Mouse (Mus musculus) cerebellum, adult 9-11 months (tissue): ENCODE data around the gene Prpf8.
A peak's percentile ranks its signal among the peaks of the same experiment; 100 is the strongest.
"Not testable (repeated sequence)": the region's sequence is repeated elsewhere in the genome, so short reads cannot be mapped to it uniquely, and the experiment has no call there.

Source experiments
- DNase-seq: peaks from one replicate; pipeline ENCODE4 v3.0.0; 2022

Gene Prpf8

DNA sequence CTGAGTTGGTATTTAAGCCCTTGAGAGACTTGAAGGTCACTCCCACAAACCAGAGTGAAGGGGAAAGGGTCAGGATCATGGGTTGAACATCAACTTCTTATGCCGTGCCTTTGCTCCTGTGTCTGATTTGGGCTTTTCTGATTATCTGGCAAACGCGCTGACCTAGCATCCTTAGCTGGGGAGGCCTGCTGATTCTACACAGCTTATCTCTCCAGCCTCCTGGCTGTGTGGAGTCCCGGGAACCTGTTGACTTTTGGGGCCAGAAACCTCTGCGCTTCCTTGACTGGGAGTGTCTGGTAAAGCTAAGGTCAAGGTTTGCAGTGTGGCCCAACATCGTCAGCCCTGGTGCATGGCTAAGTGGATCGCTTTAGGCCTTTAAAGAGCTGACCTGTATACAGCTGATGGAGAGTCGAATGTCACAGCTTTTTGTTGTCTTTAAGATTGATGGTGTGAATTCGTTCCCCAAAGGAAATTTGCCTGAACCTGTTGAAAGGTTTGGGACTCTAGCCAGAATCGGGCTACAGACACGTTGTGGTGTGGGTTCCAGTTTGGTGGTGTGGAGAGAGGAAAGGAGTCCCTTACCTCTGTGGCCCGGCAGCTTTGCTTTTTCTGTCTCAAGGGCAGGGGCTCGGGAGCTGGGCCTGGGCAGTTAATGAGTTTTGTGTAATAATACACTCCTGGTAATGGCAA, 48.6 kb downstream of the Prpf8 start:
- peak; percentile 66 for DNase-seq

DNA sequence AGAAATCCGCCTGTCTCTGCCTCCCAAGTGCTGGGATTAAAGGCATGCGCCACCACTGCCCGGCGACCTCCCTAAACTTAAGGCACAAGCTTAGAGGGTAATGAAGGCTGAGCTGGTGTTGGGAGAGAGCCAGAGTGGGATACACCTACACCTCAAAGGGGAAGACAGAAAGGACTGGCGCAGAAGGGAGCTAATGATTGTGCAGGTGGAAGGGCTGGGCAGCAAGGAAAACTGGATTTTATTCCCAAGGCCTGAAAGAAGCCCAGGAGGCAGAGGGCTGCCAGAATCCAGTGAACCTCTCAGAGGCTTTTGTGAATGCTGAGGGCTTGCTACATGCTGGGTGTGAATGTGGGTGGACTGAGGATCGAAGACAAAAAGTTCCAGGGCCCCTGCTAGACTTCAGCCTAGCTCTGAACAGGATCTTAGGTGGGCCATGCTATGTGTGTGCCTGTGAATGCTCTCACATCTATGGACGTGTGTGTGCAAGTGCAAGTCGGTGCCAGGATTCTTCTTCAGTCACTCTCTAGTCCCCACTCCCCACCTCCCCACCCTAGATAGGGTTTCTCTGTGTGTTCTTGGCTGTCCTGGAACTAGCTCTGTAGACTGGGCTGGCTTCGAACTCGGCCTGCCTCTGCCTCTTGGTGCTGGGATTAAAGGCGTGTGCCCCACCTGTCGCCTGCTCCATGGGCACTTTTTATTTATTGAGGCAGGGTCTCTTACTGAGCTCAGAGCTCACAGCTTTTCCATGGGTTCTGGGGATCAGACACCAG, 49.8 kb downstream of the Prpf8 start:
- peak; percentile 62 for DNase-seq

DNA sequence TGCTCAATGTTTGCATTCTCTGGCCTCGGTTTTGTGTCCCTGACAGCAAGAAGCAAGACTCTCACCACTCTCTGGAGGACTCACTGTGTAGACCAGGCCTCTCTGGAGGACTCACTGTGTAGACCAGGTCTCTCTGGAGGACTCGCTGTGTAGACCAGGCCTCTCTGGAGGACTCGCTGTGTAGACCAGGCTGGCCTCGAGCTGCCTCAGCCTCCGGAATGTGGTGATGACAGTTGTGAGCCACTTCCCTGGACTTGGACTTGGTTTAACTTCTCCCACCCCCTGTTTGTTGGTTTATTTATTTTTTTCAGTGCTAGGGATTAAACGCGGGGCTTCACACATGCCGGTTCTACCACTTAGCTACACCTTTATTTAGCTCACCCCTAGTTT, 50.4 kb downstream of the Prpf8 start:
- DNase-seq: no peak

DNA sequence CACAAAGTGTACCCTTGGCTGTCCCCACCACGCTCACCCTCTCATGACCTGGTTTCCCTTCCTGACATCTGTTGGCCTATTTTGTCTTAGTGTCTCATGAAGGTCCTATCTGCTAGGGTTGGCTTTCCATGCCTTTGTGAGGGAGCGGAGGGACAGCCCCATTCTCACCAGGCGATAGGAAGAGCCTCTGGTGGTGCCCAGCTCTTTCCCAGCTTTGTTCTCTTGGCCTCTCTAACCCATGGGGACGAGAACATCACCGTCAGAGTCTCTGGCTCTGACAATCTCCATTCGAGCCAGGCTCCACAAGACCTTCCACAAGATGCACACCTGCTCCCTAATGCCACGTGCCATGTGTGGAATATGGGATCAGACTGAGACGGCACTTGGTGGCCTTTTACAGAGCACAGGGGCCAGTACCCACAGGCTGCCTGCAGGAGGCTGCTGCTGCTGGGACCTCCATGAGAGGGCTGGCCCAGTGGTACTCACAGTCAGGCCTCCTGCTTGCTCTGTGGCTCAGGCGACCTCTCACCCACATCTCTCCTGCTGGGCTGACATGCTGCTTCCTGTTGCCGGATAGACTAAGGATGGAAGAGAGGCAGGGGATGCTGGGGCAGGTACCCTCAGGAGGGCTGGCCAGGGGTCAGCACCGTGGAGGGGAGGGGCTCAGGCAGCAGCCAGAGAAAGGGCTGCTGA, 51.0 kb downstream of the Prpf8 start:
- DNase-seq: peak; percentile 83

DNA sequence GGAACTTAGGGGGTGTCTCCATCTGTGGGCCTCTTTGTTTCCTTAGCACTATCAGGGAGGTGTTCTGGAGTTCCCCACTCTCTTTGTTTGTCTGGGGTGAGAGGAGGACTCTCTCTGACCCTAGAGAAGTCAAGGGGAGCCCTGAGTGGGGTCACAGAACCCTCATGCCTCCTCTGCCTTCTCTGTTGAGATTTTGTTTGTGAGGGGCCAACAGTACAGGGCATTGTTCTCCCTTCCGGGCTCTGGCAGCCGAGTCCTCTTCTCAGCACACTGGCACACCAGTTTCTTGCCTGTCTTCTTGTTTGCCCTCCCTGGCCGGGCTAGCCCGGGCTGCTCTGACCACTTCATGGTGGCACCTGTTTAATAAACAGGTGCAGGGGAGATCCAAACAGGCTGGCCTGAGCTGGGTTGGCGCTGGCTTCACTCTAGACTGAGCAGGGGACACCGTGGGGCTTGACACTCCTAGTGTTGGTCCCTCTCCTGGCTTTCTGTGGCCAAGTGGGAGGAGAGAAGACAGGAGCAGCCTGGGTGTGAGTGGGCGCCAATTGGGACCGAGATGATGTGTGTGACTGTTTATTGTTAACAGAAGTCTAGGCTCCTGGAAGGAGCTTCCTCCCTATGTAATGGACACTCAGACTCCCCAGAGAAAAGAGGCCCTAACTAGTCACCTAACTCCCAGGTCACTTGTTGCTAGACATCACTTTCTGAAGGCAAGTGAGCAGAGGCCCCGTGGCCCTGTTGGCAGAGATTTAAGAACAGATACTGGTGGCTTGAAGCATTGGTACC, 51.8 kb downstream of the Prpf8 start:
- peak; percentile 71 for DNase-seq

DNA sequence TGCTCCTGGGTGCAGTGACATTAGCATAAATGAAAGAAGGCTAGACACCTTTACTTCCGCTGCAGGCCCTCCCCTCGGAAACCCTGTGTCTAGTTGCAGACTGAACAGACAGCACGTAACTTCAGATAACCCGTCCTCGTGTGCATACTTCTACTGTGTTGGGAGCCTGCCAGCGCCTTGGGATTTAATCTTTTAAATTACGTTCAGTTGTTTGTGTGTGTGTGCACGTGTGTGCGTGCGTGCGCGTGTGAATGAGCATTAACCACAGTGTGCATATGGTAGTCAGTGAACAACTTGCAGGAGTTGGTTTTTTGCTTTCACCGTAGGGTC, 52.3 kb downstream of the Prpf8 start:
- DNase-seq: peak; percentile 67

DNA sequence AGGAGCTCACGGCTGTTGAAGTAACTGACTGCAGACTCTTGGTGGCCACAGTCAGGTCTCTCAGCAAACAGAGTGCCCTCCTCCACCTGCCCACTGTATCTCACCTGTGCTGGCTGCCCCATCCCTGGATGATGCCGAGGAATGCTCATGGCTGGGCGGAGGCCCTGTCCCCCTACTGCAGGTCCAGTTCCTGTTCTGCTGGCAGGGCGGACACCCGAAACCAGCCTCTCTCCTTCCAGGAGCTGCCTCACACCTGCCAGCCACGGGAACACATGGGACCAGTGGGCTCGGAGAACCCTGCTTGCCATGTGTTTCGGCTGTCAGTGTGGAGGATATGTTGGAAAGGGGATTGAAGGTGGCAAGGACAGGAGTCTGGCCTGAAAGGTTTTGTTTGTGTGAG, 53.6 kb downstream of the Prpf8 start:
- peak; percentile 60 for DNase-seq

DNA sequence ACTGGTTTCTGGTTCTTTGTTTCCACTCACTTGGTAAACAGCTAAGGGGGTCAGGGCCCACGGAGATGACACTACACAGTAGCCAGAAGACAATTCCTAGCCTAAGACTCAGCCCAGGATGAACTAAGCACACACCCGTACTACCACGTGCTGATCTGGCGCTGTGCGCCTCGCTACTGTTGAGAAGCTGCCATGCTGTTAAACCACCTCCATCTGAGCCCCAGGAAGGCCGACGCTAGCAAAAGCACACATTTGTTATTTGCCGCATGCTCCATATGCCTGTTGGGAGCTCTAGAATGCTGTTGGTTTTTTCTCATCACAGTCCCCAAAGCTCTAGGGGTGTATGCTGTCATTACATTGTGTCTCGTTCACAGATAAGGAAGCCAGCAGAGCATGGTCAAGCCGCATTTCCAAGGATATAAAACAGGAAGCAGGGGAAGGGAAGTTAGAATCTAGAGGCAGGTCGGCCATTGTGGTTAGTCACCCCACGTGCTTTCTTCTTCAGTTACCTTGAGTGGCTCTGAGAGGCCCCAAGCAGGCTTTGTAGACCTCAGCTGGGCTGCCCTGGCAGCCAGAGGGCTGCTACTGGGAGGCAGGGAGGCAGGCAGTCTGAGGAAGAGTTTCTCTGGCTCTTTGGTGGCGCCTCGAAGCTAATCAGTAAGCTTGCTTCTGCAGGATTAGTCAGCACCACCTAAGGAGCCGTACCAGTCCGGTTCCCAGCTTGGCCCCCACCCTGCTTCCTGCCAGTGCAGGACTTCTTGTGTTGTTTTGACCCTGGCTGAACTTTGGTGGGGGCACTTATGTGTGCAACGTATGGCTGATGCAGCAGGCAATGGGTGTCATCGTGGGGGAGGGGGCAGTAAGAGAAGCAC, 54.3 kb downstream of the Prpf8 start:
- peak; percentile 63 for DNase-seq

DNA sequence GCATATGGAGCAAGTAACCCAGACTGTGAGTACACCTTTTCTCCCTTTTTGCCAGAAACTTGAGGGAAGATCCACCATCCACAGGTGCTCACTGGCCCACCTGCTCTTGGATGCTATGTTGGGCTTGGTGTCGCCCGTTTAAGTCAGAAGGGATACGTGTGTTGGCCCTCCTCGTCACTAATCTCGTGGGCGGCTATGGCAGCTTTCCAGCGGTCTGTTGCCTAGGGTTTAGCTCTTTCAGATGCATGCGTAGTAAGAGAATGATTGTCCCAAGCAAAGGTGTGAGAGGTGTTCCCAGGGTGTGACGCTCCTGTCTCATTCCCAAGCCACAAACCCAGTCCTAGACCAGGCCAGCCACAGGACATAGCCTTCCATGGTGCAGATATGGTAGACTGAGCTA, 58.1 kb downstream of the Prpf8 start:
- peak; percentile 69 for DNase-seq

DNA sequence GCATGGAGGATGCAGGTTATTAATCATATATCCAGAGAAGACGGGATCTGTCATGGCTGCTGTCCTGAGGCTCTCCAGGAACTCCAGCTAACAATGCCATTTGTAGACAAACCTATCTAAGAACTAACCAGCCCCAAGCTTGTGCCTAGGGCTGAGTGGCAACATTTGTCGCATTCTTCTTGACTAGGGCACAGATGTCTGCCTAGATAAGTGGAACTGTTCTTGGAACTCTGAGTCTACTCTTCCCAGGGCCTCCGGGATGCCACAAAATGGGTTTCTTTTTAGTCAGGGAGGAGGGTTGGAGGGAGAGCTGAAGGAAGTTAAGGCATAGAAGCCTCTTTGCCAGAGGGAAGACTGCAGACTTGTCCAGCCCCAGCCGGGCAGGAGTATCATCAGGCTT, 59.4 kb downstream of the Prpf8 start:
- no peak for DNase-seq

DNA sequence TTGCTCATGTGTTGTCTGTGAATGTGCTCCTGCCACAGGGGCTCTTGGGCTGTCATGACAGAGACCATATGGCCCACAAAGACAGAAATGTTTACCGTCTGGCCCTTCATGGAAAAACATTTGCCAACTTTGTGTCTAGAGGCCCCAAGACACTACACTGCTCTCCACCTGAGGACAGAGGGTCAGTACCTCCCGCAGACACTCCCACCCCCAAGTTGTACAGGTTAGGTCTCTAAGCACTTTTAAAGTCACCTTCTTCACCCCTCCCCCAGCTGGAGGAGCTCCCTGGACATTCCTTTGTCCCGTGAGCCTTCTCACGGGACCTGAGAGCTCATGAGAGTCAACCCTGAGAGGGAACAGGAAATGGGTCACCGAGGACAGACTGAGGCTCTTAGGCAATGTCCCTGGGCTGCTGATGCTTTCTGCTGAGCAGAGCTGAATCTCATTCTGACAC, 63.1 kb downstream of the Prpf8 start:
- peak; percentile 73 for DNase-seq

DNA sequence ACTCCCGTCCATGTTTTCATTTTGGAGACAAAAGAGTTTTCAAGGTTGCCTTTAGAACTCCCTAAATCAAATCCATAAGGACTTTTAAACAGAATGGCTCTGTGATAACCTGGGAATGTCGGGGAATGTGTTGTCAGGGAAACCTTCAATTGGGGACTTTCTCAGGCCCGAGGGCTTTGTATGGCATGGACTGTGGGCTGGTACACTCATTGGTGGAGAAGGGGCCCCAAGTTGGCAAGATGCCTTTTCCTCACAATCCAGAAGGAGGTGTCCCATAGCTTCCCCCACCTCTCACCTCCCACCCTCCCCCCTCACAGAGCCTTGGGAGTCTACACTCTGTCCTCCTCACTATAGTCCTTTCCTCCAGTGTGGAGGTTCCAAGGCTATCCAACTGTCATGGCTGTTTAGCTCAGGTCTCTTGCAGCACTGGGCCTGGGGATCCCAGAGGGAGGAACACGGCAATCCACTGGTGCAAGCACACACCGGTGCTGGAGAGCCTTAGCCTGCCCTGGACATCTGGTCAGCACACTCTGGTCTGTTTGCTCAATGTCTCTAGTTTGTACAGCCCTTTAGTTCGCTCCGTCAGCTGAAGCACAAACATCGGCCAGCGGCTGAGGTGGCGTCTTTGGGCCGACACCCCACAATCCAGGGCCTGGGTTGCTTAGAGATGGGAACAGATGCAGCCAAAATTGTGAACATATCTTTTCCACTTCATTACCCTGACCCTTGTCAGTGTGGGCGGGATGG, 63.8 kb downstream of the Prpf8 start:
- DNase-seq: peak; percentile 50

DNA sequence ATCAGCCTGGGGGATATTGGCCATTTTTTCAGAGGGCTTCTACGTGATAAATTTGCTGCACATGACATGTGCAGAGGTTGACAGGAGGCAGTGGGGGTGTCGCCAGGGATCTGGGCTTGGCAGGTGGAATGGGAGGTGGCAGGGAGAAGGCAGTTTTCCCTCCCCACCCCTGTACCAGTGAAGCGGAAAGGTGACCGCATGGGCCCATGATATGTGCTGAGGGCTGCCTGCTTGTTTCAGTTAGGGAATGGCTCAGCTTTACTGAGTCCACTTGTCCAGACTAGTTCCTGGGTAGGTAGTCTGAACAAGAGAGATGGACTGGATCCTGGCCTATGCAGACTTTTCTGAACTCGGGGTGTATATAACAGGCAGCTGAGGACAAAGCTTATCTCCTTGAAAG, 64.7 kb downstream of the Prpf8 start:
- DNase-seq: peak; percentile 54

DNA sequence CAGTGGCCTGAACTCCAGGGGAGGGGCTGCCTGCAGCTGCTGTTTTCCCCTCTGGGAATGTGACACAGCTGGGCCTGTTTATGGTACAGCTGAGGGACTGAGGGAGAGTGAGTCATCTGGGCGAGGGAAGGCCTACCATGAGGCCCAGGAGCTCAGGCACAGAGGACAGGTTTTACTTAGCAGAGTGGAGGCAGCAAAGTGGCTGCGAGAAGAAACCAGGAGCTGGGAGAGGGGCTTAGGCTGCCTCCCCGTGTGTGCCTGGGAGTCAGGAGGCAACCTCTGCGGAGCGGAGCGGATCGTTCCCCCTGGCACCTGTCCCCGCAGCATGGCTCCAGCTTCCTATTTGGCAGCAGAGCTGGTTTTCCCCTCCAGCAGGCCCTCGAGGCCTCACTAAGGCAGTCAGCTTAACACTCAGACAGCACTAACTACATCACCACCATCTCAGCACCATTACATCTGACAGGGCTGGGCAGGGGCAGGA, 65.4 kb downstream of the Prpf8 start:
- peak; percentile 86 for DNase-seq

DNA sequence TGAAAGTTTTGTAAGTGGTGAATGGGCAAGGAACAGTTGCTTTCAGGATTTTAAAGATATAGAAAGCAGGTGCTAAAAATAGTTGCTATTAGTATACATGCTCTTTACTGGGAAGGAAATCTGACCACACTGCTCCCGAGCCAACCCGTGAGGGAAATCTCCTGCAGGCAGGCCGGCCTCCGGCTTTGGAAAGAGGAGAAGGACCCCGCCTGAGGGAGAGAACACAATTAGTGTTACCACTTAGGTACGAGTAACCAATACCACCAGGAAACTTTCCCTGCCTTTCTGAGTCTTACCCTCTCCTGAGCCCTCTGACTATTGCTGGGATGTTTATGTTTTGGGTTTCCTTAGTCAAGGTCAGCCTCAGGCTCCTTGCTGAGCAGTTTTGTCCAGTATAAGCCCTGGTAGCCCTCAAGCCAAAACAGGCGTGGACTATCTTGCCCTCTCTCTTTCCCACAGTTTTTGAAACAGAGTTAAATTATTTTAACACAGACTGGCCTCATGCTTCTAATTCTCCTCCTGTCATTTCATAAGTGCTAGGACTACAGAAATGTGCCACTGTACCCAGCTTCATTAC, 66.4 kb downstream of the Prpf8 start:
- no peak for DNase-seq

DNA sequence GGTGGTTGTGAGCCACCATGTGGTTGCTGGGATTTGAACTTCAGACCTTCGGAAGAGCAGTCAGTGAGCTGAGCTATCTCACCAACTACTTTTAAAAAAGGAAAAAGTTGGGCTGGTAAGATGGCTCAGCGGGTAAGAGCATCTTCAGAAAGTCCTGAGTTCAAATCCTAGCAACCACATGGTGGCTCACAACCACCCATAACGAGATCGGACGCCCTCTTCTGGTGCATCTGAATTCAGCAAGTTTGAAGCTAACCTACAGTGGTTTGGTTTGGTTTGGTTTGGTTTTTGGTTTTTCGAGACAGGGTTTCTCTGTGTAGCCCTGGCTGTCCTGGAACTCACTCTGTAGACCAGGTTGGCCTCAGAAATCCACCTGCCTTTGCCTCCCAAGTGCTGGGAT, 69.4 kb downstream of the Prpf8 start:
- DNase-seq: not testable (repeated sequence)

DNA sequence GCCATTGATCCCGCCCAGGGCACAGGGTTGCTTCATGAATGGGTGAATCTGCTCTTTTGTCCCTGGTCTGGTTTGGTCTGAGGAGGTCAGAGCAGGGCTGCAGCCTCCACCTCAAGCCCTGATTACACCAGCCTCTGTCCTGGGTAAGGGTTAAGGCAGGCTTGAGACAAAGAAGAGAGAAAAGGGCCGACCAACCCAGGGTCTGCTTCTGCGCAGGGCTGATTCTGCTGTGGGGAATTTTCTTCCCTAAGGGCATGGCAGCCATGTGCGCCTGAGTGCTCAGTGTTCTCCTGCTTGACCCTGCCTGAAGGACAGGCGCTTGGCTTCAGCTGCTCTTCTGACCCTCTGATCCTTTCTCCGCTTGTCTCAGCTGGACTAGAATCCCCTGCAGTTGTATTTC, 70.5 kb downstream of the Prpf8 start:
- no peak for DNase-seq

DNA sequence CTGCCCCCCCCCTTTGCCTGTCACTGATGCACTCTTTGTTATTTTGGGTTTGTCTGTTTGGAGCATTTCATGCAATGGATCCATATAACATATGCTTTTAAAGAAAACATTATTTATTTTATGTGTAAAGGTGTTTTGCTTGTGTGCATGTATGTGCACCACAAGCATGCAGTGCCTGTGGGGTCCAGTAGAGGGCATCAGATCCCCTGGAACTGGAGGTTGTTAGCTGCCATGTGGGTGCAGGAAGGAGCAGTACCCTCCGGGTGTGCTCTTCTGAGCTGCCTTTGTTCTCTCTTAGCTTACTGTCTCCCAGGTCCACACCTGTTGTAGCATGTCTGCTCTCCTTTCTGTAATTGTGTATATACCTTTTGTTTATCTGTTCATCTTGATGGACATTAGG, 71.5 kb downstream of the Prpf8 start:
- DNase-seq: peak; percentile 27
